ENCODE assay signal across 7 mouse cellular contexts in genomic region chr16:22009099-22009584, GRCm38 (mm10). TPM values are rescaled to one million over a fixed set of nuclear protein-coding genes. Genes with fewer than 3 reads are reported as not detected.
DNase-seq lines count a peak whose midpoint lies in the region; ATAC-seq lines count a peak whose summit lies in the region.

TSS of gene Senp2 (plus strand) at chr16:22009484.

- H3K4me1 ChIP-seq in intestine, embryonic 16.5 days (ENCODE audit: control insufficient read depth, insufficient read depth, low read length), result peaks cover 7% of the 10 kb centered on the region
- H3K4me1 ChIP-seq in midbrain, embryonic 11.5 days (ENCODE audit: control insufficient read depth, insufficient read depth, low read length), result peaks cover 9% of the 10 kb centered on the region

- peak within 1 kb of the TSS; percentile 99 for H3K4me3 ChIP-seq in intestine, embryonic 16.5 days (ENCODE audit: low read length)
- H3K4me3 ChIP-seq in midbrain, embryonic 11.5 days (ENCODE audit: low read depth, low read length), result peak within 1 kb of the TSS; percentile 96

- H3K27me3 ChIP-seq in intestine, embryonic 16.5 days (replicated peaks; ENCODE audit: control insufficient read depth, insufficient read depth, low read length), result no peaks in the 10 kb centered on the region
- H3K27me3 ChIP-seq in midbrain, embryonic 11.5 days (ENCODE audit: control insufficient read depth, insufficient read depth, low read length), result no peaks in the 10 kb centered on the region

- under 1% methylated on average over 38 of the region's 45 CpGs for WGBS in intestine, embryonic 16.5 days
- under 1% methylated on average over 39 of the region's 45 CpGs for WGBS in midbrain, embryonic 11.5 days

- peak; percentile 98 for ATAC-seq in intestine, embryonic 16.5 days
- ATAC-seq in midbrain, embryonic 11.5 days (ENCODE audit: low FRiP score), result peak; percentile 99

- H3K36me3 ChIP-seq in intestine, embryonic 16.5 days (ENCODE audit: control insufficient read depth, insufficient read depth, low read length), result no peaks in the 10 kb centered on the region
- H3K36me3 ChIP-seq in midbrain, embryonic 11.5 days (ENCODE audit: control insufficient read depth, insufficient read depth, low read length), result no peaks in the 10 kb centered on the region

- H3K27ac ChIP-seq in intestine, embryonic 16.5 days (ENCODE audit: low read length), result peak within 1 kb of the TSS; percentile 73
- peak within 1 kb of the TSS; percentile 40; the same call in 1 of the 2 replicates for H3K27ac ChIP-seq in midbrain, embryonic 11.5 days (ENCODE audit: low read depth, low read length)

- peak; percentile 100 for DNase-seq in adrenal gland, adult 8-10 months
- peak; percentile 99 for DNase-seq in embryo, embryonic 9.5 days (ENCODE audit: extremely low spot score)
- DNase-seq in gastrocnemius, postnatal 4 days (ENCODE audit: low spot score in 2 of 2), result peak; percentile 99 to 100
- DNase-seq in left cerebral cortex, postnatal 36 days (ENCODE audit: low spot score in 2 of 2), result peak; percentile 100
- DNase-seq in midbrain, embryonic 11.5 days (ENCODE audit: low spot score, missing footprints), result peak; percentile 100
- DNase-seq in skeletal muscle tissue, adult 2 months (ENCODE audit: low read depth, low spot score), result peak; percentile 100

- intact Hi-C loops in left cerebral cortex, postnatal 36 days (cut with DNase I), result loop anchor here (5.0 kb wide), 2 partner anchors 62 to 162 kb away; partner anchors contain the start of gene Tmem41a

- H3K9me3 ChIP-seq in intestine, embryonic 16.5 days (ENCODE audit: control insufficient read depth, low read length), result no peaks in the 10 kb centered on the region
- no peaks in the 10 kb centered on the region for H3K9me3 ChIP-seq in midbrain, embryonic 11.5 days (ENCODE audit: control insufficient read depth, low read length)

- peak within 1 kb of the TSS; percentile 71 for H3K4me2 ChIP-seq in intestine, embryonic 16.5 days (ENCODE audit: low read depth, low read length)
- H3K4me2 ChIP-seq in midbrain, embryonic 11.5 days, result peak within 1 kb of the TSS; percentile 79

- peak within 1 kb of the TSS; percentile 94 for H3K9ac ChIP-seq in intestine, embryonic 16.5 days (ENCODE audit: low read depth, low read length)
- H3K9ac ChIP-seq in midbrain, embryonic 11.5 days (ENCODE audit: low read length), result peak within 1 kb of the TSS; percentile 91

RNA-seq across cellular contexts. Expression of gene Senp2, which starts in this region (rescaled TPM):
- total RNA-seq in adrenal gland, adult 8-10 months (2022), result 10 to 100 TPM; 39.6 to 51.4 (median 44.3) TPM
- 10 to 100 TPM; 24.1 to 28.0 TPM for total RNA-seq in gastrocnemius, postnatal 4 days (2021)
- 28.2 and 29.5 TPM in 2 replicates for polyA plus RNA-seq in intestine, embryonic 16.5 days (2015; fragmentation: Nextera tagmentation; extraction: Ambion mirVana)
- total RNA-seq in left cerebral cortex, postnatal 36 days (2021), result 100 to 1,000 TPM in 1 of 2 experiments, 10 to 100 TPM in 1; 93.8 to 100 TPM
- polyA plus RNA-seq in midbrain, embryonic 11.5 days (2014; fragmentation: Nextera tagmentation; extraction: Ambion mirVana), result 62.8 and 73.1 TPM in 2 replicates

Comparison
In these comparisons a context has a peak if more than half of its experiments do, and no peak if none do; other contexts are left out.
1. Peak in every context shown above with its lines: DNase-seq, ATAC-seq, H3K4me3 ChIP-seq and H3K27ac ChIP-seq.